Mouse (Mus musculus): ENCODE results near the gene Ano4. TPM values are rescaled to one million over a fixed set of nuclear protein-coding genes. Genes with fewer than 3 reads are reported as not detected.

Ano4 gene
- polyA plus RNA-seq, 1 experiment from 2014 or later, result 8.9 TPM

- no peaks in the 10 kb centered on the region for H3K27me3 ChIP-seq (ENCODE audit: control insufficient read depth, insufficient read depth, low read length)
- no peaks in the 10 kb centered on the region for H3K4me1 ChIP-seq (ENCODE audit: control insufficient read depth, insufficient read depth, low read length)
- peak; percentile 6 for DNase-seq
- H3K4me3 ChIP-seq (replicated peaks; ENCODE audit: low read depth, low read length), result no peak overlapping the region
- H3K4me2 ChIP-seq (ENCODE audit: low read length), result no peak overlapping the region
- no peak for ATAC-seq (ENCODE audit: low FRiP score, low TSS enrichment)
- 28% methylated on average over 8 of the region's 8 CpGs for WGBS
- no peaks in the 10 kb centered on the region for H3K9me3 ChIP-seq (ENCODE audit: control insufficient read depth, low read length)
- no peak overlapping the region for H3K9ac ChIP-seq (replicated peaks; ENCODE audit: low read length)
- H3K27ac ChIP-seq (replicated peaks; ENCODE audit: low read depth, low read length), result no peak overlapping the region
- no peaks in the 10 kb centered on the region for H3K36me3 ChIP-seq (ENCODE audit: control insufficient read depth, insufficient read depth, low read length)
Measured at GRCm38 (mm10) chr10:88983444-88983843, 361.1 kb downstream of the Ano4 start.

DNA sequence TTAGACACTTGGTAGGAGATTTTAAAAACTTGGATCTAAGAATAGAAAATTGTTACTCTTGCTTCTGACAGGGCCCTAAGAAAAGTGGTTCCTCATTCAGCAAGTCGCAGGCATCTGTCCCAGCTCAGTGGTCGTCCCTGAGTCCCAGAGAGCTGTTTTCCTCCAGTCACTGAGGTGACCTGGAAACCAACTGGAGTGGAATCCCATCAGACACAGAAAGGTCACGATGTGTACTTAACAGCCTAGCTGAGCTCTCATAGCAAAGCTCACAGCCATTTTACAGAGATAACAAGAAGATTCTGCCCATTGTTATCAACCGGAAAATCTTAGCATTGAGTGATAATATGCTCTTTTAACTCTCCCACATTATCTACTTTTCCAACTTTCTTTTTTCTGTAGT is 365.1 kb downstream of the Ano4 start:
- Histone ChIP-seq H3K4me1 (ENCODE audit: control insufficient read depth, insufficient read depth, low read length) (no peaks in the 10 kb centered on the region), H3K4me3 (replicated peaks; ENCODE audit: low read depth, low read length) (no peak overlapping the region), H3K4me2 (ENCODE audit: low read length) (no peak overlapping the region), H3K9ac (replicated peaks; ENCODE audit: low read length) (no peak overlapping the region), H3K36me3 (ENCODE audit: control insufficient read depth, insufficient read depth, low read length) (no peaks in the 10 kb centered on the region), H3K27me3 (ENCODE audit: control insufficient read depth, insufficient read depth, low read length) (no peaks in the 10 kb centered on the region), H3K9me3 (ENCODE audit: control insufficient read depth, low read length) (no peaks in the 10 kb centered on the region), H3K27ac (replicated peaks; ENCODE audit: low read depth, low read length) (no peak overlapping the region)
- 84% methylated on average over 4 of the region's 4 CpGs for WGBS
- ATAC-seq (ENCODE audit: low FRiP score, low TSS enrichment) (no peak), DNase-seq (no peak)

DNA sequence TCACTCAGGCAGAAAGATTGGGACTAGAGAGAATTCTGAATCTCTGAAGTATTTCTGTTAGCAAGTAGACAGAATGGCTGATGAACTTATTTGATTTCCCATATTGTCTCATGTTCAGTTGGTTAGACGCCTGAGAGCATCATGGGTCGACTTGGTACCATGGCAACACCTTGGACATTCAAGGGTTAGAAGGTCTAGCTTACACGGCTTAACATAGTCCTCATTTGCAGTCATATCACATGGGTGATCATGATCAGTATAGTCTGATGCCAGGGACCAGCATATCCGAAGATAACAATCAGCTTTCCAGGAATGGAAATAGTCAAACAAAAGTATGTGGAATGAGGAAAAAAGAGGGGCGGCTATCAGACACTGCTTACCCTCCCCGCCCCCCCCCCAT is 365.6 kb downstream of the Ano4 start:
- no peak overlapping the region for H3K4me2 ChIP-seq (ENCODE audit: low read length)
- no peaks in the 10 kb centered on the region for H3K27me3 ChIP-seq (ENCODE audit: control insufficient read depth, insufficient read depth, low read length)
- H3K27ac ChIP-seq (replicated peaks; ENCODE audit: low read depth, low read length), result no peak overlapping the region
- H3K36me3 ChIP-seq (ENCODE audit: control insufficient read depth, insufficient read depth, low read length), result no peaks in the 10 kb centered on the region
- ATAC-seq (ENCODE audit: low FRiP score, low TSS enrichment), result no peak
- 68% methylated on average over 6 of the region's 6 CpGs for whole genome bisulfite sequencing
- H3K4me1 ChIP-seq (ENCODE audit: control insufficient read depth, insufficient read depth, low read length), result no peaks in the 10 kb centered on the region
- H3K9me3 ChIP-seq (ENCODE audit: control insufficient read depth, low read length), result no peaks in the 10 kb centered on the region
- DNase-seq, result no peak
- no peak overlapping the region for H3K4me3 ChIP-seq (replicated peaks; ENCODE audit: low read depth, low read length)
- no peak overlapping the region for H3K9ac ChIP-seq (replicated peaks; ENCODE audit: low read length)

DNA sequence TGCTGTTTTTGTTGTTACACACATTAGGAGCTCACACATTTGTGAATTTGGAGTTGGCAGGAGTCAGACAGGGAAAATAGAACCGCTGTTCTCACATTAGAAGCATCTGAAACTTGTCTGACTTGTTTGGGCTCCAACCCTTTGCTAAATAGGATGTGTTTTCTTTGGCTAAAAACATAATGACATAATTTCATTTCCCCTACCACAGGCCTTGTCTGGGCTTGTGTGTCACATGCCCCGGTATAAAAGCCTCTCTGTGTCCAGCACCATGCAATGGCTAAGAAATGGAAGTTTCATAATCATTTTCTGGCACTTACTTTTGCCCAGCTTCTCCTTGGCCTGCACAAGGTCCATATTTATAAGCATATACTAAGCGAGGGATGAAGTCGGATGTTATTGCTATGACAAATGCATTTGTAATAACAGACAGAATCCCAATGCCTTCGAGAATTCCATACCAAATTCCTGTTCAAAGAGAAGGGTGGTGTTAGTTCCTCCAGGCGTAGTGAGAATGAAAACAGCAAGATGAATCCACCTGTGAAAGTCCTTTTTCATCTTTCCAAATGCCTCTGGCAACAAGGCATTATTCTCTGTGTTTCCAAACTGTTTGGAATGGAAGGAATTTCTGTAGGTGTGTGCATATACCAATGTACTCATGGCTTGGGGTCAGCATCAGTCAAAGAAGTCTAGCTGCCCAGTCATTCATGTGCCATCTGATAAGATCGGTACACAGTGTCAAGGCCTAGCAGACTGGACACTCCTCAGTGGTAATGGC is 373.4 kb downstream of the Ano4 start:
- H3K27me3 ChIP-seq (ENCODE audit: control insufficient read depth, insufficient read depth, low read length), result no peaks in the 10 kb centered on the region
- no peak for DNase-seq
- H3K4me3 ChIP-seq (replicated peaks; ENCODE audit: low read depth, low read length), result no peak overlapping the region
- no peak overlapping the region for H3K9ac ChIP-seq (replicated peaks; ENCODE audit: low read length)
- H3K27ac ChIP-seq (replicated peaks; ENCODE audit: low read depth, low read length), result no peak overlapping the region
- H3K4me1 ChIP-seq (ENCODE audit: control insufficient read depth, insufficient read depth, low read length), result no peaks in the 10 kb centered on the region
- H3K4me2 ChIP-seq (ENCODE audit: low read length), result no peak overlapping the region
- 90% methylated on average over 7 of the region's 7 CpGs for WGBS
- no peak for ATAC-seq (ENCODE audit: low FRiP score, low TSS enrichment)
- H3K36me3 ChIP-seq (ENCODE audit: control insufficient read depth, insufficient read depth, low read length), result no peaks in the 10 kb centered on the region
- no peaks in the 10 kb centered on the region for H3K9me3 ChIP-seq (ENCODE audit: control insufficient read depth, low read length)

- Histone ChIP-seq H3K27ac (replicated peaks; ENCODE audit: low read depth, low read length) (no peak overlapping the region), H3K4me2 (ENCODE audit: low read length) (no peak overlapping the region), H3K9ac (replicated peaks; ENCODE audit: low read length) (no peak overlapping the region), H3K36me3 (ENCODE audit: control insufficient read depth, insufficient read depth, low read length) (no peaks in the 10 kb centered on the region), H3K4me1 (ENCODE audit: control insufficient read depth, insufficient read depth, low read length) (no peaks in the 10 kb centered on the region), H3K9me3 (ENCODE audit: control insufficient read depth, low read length) (no peaks in the 10 kb centered on the region), H3K27me3 (ENCODE audit: control insufficient read depth, insufficient read depth, low read length) (no peaks in the 10 kb centered on the region), H3K4me3 (replicated peaks; ENCODE audit: low read depth, low read length) (no peak overlapping the region)
- WGBS, result 94% methylated on average over 5 of the region's 5 CpGs
- no peak for ATAC-seq (ENCODE audit: low FRiP score, low TSS enrichment)
- DNase-seq, result no peak
Measured at GRCm38 (mm10) chr10:88968586-88968985, 376.0 kb downstream of the Ano4 start.

- DNase-seq (no peak), ATAC-seq (ENCODE audit: low FRiP score, low TSS enrichment) (no peak)
- H3K4me3 ChIP-seq (replicated peaks; ENCODE audit: low read depth, low read length), result no peak overlapping the region
- WGBS, result 81% methylated on average over 5 of the region's 5 CpGs
- no peak overlapping the region for H3K4me2 ChIP-seq (ENCODE audit: low read length)
- no peaks in the 10 kb centered on the region for H3K27me3 ChIP-seq (ENCODE audit: control insufficient read depth, insufficient read depth, low read length)
- no peaks in the 10 kb centered on the region for H3K9me3 ChIP-seq (ENCODE audit: control insufficient read depth, low read length)
- no peaks in the 10 kb centered on the region for H3K36me3 ChIP-seq (ENCODE audit: control insufficient read depth, insufficient read depth, low read length)
- no peak overlapping the region for H3K27ac ChIP-seq (replicated peaks; ENCODE audit: low read depth, low read length)
- no peaks in the 10 kb centered on the region for H3K4me1 ChIP-seq (ENCODE audit: control insufficient read depth, insufficient read depth, low read length)
- H3K9ac ChIP-seq (replicated peaks; ENCODE audit: low read length), result no peak overlapping the region
Measured at GRCm38 (mm10) chr10:88960791-88961190, 383.8 kb downstream of the Ano4 start.

GRCm38 (mm10) chr10:88950297-88950653 is 394.3 kb downstream of the Ano4 start:
- Histone ChIP-seq H3K36me3 (ENCODE audit: control insufficient read depth, insufficient read depth, low read length) (no peaks in the 10 kb centered on the region), H3K4me1 (ENCODE audit: control insufficient read depth, insufficient read depth, low read length) (no peaks in the 10 kb centered on the region), H3K9me3 (ENCODE audit: control insufficient read depth, low read length) (no peaks in the 10 kb centered on the region), H3K27ac (replicated peaks; ENCODE audit: low read depth, low read length) (no peak overlapping the region), H3K9ac (replicated peaks; ENCODE audit: low read length) (no peak overlapping the region), H3K4me2 (ENCODE audit: low read length) (no peak overlapping the region), H3K4me3 (replicated peaks; ENCODE audit: low read depth, low read length) (no peak overlapping the region), H3K27me3 (ENCODE audit: control insufficient read depth, insufficient read depth, low read length) (no peaks in the 10 kb centered on the region)
- ATAC-seq (ENCODE audit: low FRiP score, low TSS enrichment) (no peak), DNase-seq (no peak)
- WGBS, result 84% methylated on average over 4 of the region's 4 CpGs

DNA sequence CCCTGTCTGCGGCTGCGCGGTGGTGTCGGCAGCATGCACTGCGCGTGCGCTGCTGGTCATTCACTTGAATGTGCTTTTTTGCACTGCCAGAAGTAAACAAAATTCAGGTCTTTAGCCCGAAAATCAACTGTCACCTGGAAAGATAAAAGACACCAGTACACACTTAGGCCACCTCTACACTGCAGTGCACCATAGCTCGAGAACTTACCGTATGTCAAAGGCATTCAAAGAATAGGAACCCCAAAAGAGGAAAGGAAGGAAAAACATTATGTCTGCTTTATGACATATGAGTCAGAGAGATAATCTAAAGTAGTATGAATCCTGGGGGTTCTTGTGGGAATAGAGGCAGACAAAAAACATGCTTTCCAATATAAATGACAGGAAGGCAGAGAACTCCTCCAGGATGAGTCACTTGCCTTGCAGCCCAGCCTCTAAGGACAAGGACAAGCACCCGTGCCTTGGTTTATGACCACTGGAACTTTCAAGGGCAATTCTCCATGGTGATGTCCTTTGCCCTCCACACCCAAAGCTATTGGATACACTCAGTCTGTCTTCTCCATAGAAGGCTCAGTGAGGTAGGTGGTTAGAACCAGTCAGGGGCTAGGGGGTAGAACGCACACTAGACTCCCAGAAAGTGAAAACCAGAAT is 394.8 kb downstream of the Ano4 start:
- 93% methylated on average over 12 of the region's 12 CpGs for WGBS

More for the DNA sequence above, 394.8 kb downstream of the Ano4 start:
- no peak overlapping the region for H3K4me3 ChIP-seq (replicated peaks; ENCODE audit: low read depth, low read length)
- H3K36me3 ChIP-seq (ENCODE audit: control insufficient read depth, insufficient read depth, low read length), result no peaks in the 10 kb centered on the region
- H3K27ac ChIP-seq (replicated peaks; ENCODE audit: low read depth, low read length), result no peak overlapping the region
- no peaks in the 10 kb centered on the region for H3K9me3 ChIP-seq (ENCODE audit: control insufficient read depth, low read length)
- no peaks in the 10 kb centered on the region for H3K4me1 ChIP-seq (ENCODE audit: control insufficient read depth, insufficient read depth, low read length)
- ATAC-seq (ENCODE audit: low FRiP score, low TSS enrichment), result no peak
- no peak overlapping the region for H3K9ac ChIP-seq (replicated peaks; ENCODE audit: low read length)
- H3K27me3 ChIP-seq (ENCODE audit: control insufficient read depth, insufficient read depth, low read length), result no peaks in the 10 kb centered on the region
- no peak for DNase-seq
- H3K4me2 ChIP-seq (ENCODE audit: low read length), result no peak overlapping the region
